Comparison of ENCODE assay signal across 8 mouse cellular contexts in the genomic region with DNA sequence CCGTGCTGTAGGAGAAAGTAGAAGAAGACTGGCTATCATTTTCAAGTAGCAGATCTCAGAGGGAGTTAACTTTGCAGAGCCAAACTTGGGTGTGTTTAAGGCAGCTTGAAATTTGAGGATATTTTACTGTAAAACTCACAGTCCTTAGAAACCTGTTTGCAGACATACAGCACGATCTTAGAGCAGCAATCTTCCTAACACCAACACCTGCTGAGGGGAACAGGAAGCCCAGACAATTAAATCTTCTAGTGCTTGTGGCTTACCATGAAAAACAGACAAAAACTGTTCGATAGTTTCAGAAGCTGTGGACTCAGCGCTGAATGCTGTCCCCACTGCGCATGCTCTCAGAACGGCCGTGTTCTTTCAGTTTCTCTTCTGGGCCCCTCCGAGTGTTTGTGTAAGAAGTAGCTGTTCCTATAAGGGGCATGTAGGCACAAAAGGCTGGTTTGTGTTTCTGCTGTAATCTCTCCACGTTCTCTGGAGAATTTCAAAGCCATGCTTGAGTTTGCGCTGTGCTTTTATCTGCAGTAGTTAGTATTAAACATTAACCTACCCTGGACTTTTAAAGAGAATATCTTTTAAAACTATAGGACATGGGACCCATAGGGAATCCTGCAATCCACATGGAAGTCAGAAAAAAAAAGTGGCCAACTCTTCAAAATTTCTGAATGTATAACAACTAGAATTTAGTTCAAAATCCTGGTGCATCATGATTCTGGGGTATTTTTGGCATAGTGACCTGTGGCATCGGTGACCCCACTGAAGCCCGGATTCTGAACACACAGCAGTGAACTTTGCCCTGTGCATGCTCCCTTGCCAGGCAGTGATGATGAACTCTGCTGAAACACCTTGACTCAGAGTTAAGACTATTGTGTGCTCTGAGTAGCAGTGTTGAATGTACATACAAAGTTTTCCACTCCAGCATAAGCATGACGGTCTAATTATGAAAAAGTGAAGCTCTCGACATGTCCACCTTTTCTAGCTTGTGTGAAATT.
A peak's percentile ranks its signal among the peaks of the same experiment; 100 is the strongest.
DNase-seq lines count a peak whose midpoint lies in the region; ATAC-seq lines count a peak whose summit lies in the region.

No protein-coding gene starts in this region.

- peak overlapping the region; percentile 87 for H3K4me3 ChIP-seq in megakaryocyte, embryonic 14.5 days (replicated peaks)

- no peaks in the 10 kb centered on the region for H3K9me3 ChIP-seq in megakaryocyte, embryonic 14.5 days

- H3K4me1 ChIP-seq in megakaryocyte, embryonic 14.5 days: peaks cover 12% of the 10 kb centered on the region

- H3K36me3 ChIP-seq in megakaryocyte, embryonic 14.5 days (replicated peaks; ENCODE audit: low read length): no peaks in the 10 kb centered on the region

- ATAC-seq in frontal cortex, adult (ENCODE audit: low TSS enrichment): peak; percentile 31; the same call in 1 of the 2 replicates

- no peak for DNase-seq in frontal cortex, adult 2 months (ENCODE audit: extremely low spot score in 1 of 2, low spot score in 1 of 2)
- DNase-seq in heart, adult 8-10 months (ENCODE audit: low spot score): peak; percentile 17
- DNase-seq in kidney, postnatal 14 days: peak; percentile 12
- peak; percentile 81 for DNase-seq in thymus, postnatal 4 days
- no peak for DNase-seq in layer of hippocampus, postnatal 25 days (ENCODE audit: extremely low spot score in 1 of 2, low spot score in 1 of 2)
- no peak for DNase-seq in cerebellum, postnatal 10 days

- no peaks in the 10 kb centered on the region for H3K27me3 ChIP-seq in megakaryocyte, embryonic 14.5 days (replicated peaks)

Comparison
In these comparisons a context has a peak if more than half of its experiments do, and no peak if none do; other contexts are left out.
1. DNase-seq: peak in heart, adult 8-10 months (single experiment), kidney, postnatal 14 days (single experiment) and thymus, postnatal 4 days (single experiment); none in frontal cortex, adult 2 months (0 of 2), layer of hippocampus, postnatal 25 days (0 of 2) and cerebellum, postnatal 10 days (0 of 2).